Mouse (Mus musculus): ENCODE measurements around the gene Slc2a8. TPM values are rescaled to one million over a fixed set of nuclear protein-coding genes. Genes with fewer than 3 reads are reported as not detected.

Slc2a8 gene
- polyA plus RNA-seq, 1 experiment from 2014 or later, result 39.2 TPM

- Histone ChIP-seq H3K36me3 (ENCODE audit: insufficient read depth, low read length) (peaks cover 35% of the 10 kb centered on the region), H3K27ac (ENCODE audit: low read length) (no peak overlapping the region), H3K9me3 (ENCODE audit: low read length) (no peaks in the 10 kb centered on the region), H3K4me3 (ENCODE audit: low read length) (no peak overlapping the region), H3K27me3 (ENCODE audit: insufficient read depth, low read length) (no peaks in the 10 kb centered on the region), H3K4me2 (replicated peaks; ENCODE audit: low read depth, low read length) (no peak overlapping the region), H3K4me1 (ENCODE audit: insufficient read depth, low read length) (no peaks in the 10 kb centered on the region), H3K9ac (replicated peaks; ENCODE audit: low read length) (no peak overlapping the region)
- WGBS, result 90% methylated on average over 12 of the region's 12 CpGs
- ATAC-seq (ENCODE audit: low FRiP score, low TSS enrichment), result no peak
Observed at GRCm38 (mm10) chr2:32926330-32927075, 55.4 kb downstream of the Slc2a8 start.

GRCm38 (mm10) chr2:32924306-32924844 is 57.5 kb downstream of the Slc2a8 start:
- 67% methylated on average over 10 of the region's 10 CpGs for WGBS
- Histone ChIP-seq H3K4me2 (replicated peaks; ENCODE audit: low read depth, low read length) (no peak overlapping the region), H3K4me3 (ENCODE audit: low read length) (no peak overlapping the region), H3K27ac (ENCODE audit: low read length) (no peak overlapping the region), H3K9me3 (ENCODE audit: low read length) (no peaks in the 10 kb centered on the region), H3K4me1 (ENCODE audit: insufficient read depth, low read length) (no peaks in the 10 kb centered on the region), H3K36me3 (ENCODE audit: insufficient read depth, low read length) (peaks cover 52% of the 10 kb centered on the region), H3K9ac (replicated peaks; ENCODE audit: low read length) (no peak overlapping the region), H3K27me3 (ENCODE audit: insufficient read depth, low read length) (no peaks in the 10 kb centered on the region)
- ATAC-seq (ENCODE audit: low FRiP score, low TSS enrichment), result no peak

GRCm38 (mm10) chr2:32923551-32924250 is 58.2 kb downstream of the Slc2a8 start:
- H3K4me2 ChIP-seq (replicated peaks; ENCODE audit: low read depth, low read length), result no peak overlapping the region
- ATAC-seq (ENCODE audit: low FRiP score, low TSS enrichment), result no peak
- H3K27me3 ChIP-seq (ENCODE audit: insufficient read depth, low read length), result no peaks in the 10 kb centered on the region
- no peaks in the 10 kb centered on the region for H3K9me3 ChIP-seq (ENCODE audit: low read length)
- whole genome bisulfite sequencing, result 94% methylated on average over 24 of the region's 24 CpGs
- H3K36me3 ChIP-seq (ENCODE audit: insufficient read depth, low read length), result peaks cover 56% of the 10 kb centered on the region
- H3K27ac ChIP-seq (ENCODE audit: low read length), result no peak overlapping the region
- H3K4me1 ChIP-seq (ENCODE audit: insufficient read depth, low read length), result no peaks in the 10 kb centered on the region
- H3K9ac ChIP-seq (replicated peaks; ENCODE audit: low read length), result no peak overlapping the region
- no peak overlapping the region for H3K4me3 ChIP-seq (ENCODE audit: low read length)

Other genes starting within 250 kb of the Slc2a8 start
- gene 6330409D20Rik, start 241.1 kb downstream of the Slc2a8 start, polyA plus RNA-seq (2015; fragmentation: Nextera tagmentation; extraction: Ambion mirVana), result 0.16 TPM in 1 of 2 replicates, not detected in the other
- gene Tor2a, start 224.8 kb downstream of the Slc2a8 start, polyA plus RNA-seq (2015; fragmentation: Nextera tagmentation; extraction: Ambion mirVana), result 79.3 and 82.9 TPM in 2 replicates
- 0.21 and 0.29 TPM in 2 replicates for gene Ttc16, start 206.4 kb downstream of the Slc2a8 start, polyA plus RNA-seq (2015; fragmentation: Nextera tagmentation; extraction: Ambion mirVana)
- gene Ptrh1, start 206.3 kb downstream of the Slc2a8 start, polyA plus RNA-seq (2015; fragmentation: Nextera tagmentation; extraction: Ambion mirVana), result 6.1 and 6.8 TPM in 2 replicates
- gene Cfap157, start 197.7 kb downstream of the Slc2a8 start, polyA plus RNA-seq (2015; fragmentation: Nextera tagmentation; extraction: Ambion mirVana), result 0.29 and 0.32 TPM in 2 replicates
- 19.6 and 22.3 TPM in 2 replicates for gene Stxbp1, start 134.8 kb downstream of the Slc2a8 start, polyA plus RNA-seq (2015; fragmentation: Nextera tagmentation; extraction: Ambion mirVana)
- 54.4 and 56.2 TPM in 2 replicates for gene Fam129b, start 106.0 kb downstream of the Slc2a8 start, polyA plus RNA-seq (2015; fragmentation: Nextera tagmentation; extraction: Ambion mirVana)
- 149 and 176 TPM in 2 replicates for gene Rpl12, start 20.5 kb downstream of the Slc2a8 start, polyA plus RNA-seq (2015; fragmentation: Nextera tagmentation; extraction: Ambion mirVana)
- gene Lrsam1, start 20.5 kb downstream of the Slc2a8 start, polyA plus RNA-seq (2015; fragmentation: Nextera tagmentation; extraction: Ambion mirVana), result 11.7 and 12.2 TPM in 2 replicates
- gene Garnl3, start 149.6 kb upstream of the Slc2a8 start, polyA plus RNA-seq (2015; fragmentation: Nextera tagmentation; extraction: Ambion mirVana), result 10.9 and 13.6 TPM in 2 replicates
- gene Angptl2, start 234.0 kb upstream of the Slc2a8 start, polyA plus RNA-seq (2015; fragmentation: Nextera tagmentation; extraction: Ambion mirVana), result 46.2 and 46.5 TPM in 2 replicates

All from kidney, embryonic 16.5 days (tissue).